Mouse (Mus musculus) right cerebral cortex, adult 18-20 months (tissue): Measurements from ENCODE around the gene Myo5a.

ENCODE experiments used
- DNase-seq: peaks from one replicate; pipeline ENCODE4 v3.0.0; 2022; ENCODE audit warnings: mixed read lengths

The Myo5a gene

DNA sequence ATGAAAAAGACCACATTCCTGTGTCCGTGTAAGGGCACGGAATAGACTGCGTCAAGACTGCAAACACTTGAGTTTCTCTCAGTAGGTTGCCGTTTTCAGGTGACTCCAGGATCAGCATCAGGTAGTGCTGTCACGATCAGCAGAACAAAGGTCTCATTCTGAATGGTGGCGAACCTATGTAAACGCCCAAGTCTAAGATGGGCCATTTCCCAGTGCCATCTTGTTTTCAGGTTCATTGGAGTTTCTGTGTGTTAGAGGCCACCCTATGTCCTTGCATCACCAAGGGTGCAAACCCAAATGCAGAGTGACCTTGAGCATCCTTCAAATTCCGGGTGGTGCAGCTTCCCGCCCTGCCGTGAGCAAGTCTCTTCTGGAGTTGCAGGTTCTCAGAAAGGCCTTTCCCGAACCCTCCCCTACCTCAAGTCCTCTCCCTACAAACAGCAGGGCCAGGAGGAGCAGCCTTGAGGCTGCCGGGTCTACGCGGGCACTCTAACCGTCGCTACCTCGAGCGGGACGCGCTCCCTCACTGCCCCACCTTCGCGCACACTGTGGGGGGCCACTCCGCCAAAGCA, at the start of gene Myo5a:
TSS of gene Myo5a (plus strand) at position 559 of the 572 bp plus-strand sequence.
- no peak for DNase-seq

- DNase-seq = no peak
Measured at GRCm38 (mm10) chr9:75022546-75022945, 48.3 kb upstream of the Myo5a start.

GRCm38 (mm10) chr9:75023150-75023894, 47.5 kb upstream of the Myo5a start:
- DNase-seq = no peak

- DNase-seq = no peak
Measured at GRCm38 (mm10) chr9:75024089-75024488, 46.7 kb upstream of the Myo5a start.

- no peak for DNase-seq
Measured at GRCm38 (mm10) chr9:75025689-75026088, 45.1 kb upstream of the Myo5a start.

DNA sequence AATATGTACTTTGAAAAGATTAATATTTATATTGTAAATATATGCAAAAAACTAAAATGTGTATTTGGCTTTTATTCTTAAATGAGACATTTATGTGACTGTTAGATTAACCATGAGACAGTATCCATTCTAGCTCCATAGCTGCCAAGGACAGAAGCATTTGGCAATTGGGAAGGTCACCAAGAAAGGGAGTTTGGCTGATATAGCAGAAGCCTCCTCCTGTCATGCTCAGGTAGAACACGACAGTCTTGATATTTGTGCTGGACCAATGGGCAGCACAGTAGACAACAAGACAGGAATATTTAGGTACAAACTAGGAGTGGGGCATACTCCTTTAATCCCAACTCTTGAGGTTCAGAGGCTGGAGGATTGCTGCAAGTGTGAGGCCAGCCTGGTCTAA, 38.4 kb upstream of the Myo5a start:
- DNase-seq = no peak

- no peak for DNase-seq
Measured at GRCm38 (mm10) chr9:75033141-75033540, 37.7 kb upstream of the Myo5a start.

DNA sequence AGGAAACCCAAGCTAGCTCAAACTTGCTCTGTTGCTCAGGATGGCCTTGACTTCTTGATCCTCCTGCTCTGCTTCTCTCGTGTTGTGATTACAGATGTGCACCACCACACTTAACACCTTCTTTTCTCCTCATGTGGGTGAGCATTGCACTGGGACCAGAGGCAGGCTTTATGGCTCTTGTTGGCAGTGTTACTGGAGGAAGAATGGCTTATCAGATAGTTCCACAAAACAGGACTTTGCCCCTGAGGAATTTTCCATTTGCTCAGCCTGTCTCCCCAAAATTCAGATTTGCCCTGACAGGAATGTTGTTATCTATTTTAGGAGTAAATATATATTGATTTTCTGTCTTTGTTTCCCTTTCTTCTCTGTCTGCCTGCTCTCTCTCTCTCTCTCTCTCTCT, 36.1 kb upstream of the Myo5a start:
- DNase-seq = no peak

GRCm38 (mm10) chr9:75035944-75036343, 34.9 kb upstream of the Myo5a start:
- no peak for DNase-seq

DNA sequence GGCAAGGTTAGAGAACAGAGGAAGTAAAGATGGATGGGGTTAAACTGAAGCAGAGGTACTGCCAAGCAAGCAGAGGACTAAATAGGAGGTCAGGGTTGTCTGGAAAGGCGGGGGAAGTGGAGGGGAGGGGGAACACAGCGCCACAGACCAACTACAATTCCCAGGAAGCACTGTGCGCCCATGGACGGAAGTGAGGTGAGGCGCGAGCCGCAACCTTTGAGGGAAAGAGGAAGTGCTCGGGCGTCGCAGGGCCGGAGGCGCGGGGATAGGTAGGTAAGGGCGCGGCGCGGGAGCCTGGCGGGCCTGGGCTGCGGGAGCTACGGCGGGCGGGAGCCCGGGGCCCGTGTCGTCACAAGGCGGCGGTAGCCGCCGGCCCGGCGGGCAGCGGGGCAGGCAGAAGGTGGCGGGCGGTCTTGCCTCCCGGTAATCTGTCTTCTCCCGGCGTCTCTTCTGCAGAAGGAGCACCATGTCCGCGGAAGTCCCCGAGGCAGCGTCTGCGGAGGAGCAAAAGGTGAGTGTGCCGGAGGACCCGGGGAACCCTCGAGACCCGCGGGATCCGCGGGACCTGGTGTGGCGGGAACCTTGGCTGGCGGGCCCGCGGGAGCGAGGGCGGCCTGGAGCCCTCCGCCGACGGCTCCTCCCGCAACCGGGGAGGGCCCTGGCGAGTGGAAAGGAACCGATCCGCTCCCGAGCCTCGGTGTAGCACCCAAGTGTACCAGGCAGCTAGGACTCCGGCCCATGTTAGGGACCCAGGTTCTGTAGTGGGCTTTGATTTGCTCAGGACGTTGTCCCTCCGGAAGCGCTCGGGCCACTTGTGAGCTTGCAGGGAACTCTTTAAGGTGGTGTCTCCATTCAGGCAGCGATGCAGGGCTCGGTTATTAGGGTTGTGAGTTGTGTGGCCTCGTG, 33.1 kb upstream of the Myo5a start, which contains the start of gene Arpp19:
TSS of gene Arpp19 (plus strand) at position 164 of the 906 bp plus-strand sequence.
- DNase-seq = peak; percentile 93

GRCm38 (mm10) chr9:75038357-75038688, 32.5 kb upstream of the Myo5a start:
- DNase-seq = no peak

GRCm38 (mm10) chr9:75040566-75040965, 30.2 kb upstream of the Myo5a start:
- no peak for DNase-seq

DNA sequence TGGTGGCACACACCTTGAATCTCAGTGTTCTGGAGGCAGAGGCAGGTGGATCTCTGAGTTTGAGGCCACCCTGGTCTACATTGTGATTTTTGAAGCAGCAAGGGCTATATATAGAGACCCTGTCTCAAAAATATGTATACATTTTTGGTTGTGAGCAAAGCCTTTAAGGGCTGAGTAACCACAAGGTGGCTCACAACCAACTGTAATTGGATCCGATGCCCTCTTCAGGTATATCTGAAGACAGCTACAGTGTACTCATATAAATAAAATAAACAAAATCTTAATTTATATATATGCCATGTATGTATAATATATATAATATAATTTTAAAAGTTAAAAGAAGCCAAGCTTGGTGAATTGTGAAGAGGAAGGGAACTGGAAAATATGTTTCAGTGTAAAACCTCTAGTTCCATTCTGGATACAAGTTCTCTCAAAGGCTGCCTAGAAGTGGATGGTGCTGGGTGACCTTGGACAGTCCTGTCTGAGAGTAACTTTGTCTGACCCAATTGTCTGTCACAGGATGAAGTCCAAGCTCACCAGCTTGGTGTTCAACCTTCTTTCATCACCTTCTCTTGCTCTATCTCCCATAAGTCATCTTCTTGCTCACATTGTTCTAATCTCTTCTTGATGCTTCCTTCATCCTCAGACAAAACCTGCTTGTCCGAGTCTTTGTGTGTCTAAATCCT, 28.8 kb upstream of the Myo5a start:
- no peak for DNase-seq

DNA sequence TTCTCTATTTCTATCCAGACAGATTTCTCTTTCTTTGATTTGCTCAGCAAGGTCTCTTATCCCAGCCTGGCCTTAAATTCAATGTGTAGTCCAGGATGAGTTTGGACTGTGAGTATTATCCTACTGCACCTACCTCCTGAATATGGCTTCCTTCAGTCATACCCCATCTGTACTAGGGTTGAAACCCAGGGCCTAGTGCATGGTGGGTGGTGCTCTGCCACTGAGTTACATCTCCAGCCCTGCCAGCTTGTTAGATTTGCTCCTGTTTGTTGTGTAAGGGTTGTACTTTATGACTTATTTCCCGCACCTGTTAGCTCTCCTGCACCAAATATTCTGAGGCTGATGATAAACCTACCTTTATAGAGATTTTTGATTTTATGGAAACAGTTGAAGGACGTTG, 27.6 kb upstream of the Myo5a start:
- no peak for DNase-seq

GRCm38 (mm10) chr9:75047079-75047478, 23.7 kb upstream of the Myo5a start:
- DNase-seq = no peak

GRCm38 (mm10) chr9:75049100-75049499, 21.7 kb upstream of the Myo5a start:
- no peak for DNase-seq

GRCm38 (mm10) chr9:75050003-75050402, 20.8 kb upstream of the Myo5a start:
- DNase-seq = peak; percentile 83

DNA sequence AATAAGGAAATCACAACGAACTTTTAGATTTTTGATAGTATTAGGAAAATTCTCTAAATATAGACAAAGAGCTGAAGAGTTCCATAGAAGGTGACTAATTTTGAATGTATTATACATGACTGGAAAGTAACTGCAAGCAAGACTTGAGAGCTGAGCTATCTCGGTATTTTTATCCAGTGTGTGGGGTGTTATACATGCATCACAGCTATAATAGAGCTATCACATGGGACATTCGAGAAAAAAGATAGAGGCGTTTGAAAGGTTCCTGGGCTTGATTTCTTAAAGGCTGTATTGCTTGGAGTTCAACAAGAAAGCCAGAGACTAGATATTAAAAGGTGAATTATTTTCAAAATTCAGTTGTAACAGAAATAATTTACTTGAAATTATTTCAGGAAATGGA, 19.0 kb upstream of the Myo5a start:
- DNase-seq = peak; percentile 40

DNA sequence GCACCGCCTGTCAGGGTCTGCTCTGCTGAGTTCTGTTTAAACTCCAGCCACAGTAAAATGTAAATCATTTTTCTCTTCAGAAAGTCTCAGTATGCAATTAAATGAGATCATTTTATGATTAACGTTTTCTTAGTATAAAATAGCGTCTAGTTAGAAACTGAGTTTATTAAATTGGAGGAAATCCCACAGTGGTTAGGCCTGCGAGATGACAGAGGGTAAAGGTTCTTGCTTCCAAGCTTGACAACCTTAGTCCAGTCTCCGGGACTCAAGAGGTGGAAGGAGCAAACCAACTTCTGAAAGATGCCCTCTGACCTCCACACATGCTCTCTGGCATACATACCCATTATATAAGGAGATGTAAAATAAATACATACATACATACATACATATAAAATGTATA, 15.8 kb upstream of the Myo5a start:
- DNase-seq = no peak

DNA sequence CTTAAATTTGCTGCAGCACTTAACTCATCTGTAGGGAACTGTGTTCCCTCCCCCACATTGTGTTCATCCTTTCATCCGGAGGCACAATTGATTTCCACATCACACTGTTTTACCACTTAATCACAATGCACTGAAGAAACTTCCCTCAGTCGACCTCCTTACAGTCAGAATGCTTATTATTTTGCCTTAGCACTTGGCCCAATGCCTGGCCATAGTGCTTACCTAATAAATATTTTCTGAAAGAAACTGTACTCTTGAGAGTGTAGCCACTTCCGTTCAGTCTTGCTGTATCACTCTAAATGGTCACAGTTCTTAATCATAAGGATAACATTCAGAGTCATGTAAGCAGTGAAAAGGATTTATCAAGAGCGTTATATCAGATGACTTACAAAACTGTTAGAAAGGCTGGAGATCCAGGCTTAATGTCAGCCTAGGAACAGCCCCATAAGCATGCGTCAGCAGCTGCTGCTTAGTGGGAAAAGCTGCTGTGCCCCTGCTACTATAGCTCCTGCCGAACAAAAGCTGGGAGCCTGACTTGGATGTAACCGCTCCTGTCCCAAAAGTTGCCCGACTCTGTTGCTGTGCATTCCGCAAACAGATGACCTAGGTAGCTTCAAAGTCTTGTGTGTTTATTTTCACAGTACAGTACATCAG, 6.0 kb upstream of the Myo5a start:
- DNase-seq = no peak

DNA sequence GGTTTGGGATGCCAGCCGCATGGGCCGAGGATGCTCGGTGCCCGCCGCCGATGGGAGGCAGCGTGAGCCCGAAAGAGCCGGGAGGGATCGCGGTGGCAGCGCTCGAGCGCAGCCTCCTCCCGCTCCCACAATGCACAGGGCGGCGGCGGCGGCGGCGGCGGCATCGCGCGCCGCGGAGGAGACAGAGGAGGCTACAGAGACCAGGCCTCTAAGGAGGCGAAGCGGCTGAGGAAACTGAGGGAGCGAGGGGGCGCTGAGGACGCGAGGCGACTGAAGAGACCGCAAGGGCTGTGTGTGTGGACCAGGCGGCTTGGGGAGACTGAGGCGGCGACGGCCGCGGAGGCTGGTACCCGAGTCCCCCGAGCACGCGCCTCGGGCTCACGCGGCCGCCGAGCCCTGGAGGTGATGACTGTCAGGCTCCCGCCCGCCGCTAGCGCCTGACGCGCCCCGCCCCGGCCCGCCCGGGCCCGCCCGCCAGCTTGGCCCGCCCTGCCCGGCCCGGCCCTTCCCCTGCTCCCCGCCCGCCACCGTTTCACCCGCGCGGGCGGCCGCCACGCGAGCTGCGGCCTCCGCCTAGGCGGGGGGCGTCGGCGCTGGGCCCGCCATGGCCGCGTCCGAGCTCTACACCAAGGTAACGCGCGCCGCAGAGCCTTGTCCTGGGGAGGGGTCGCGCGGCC, 352 bp downstream of the Myo5a start:
- peak; percentile 85 for DNase-seq

GRCm38 (mm10) chr9:75071706-75072192, 934 bp downstream of the Myo5a start:
- DNase-seq = peak; percentile 30
